Mouse (Mus musculus): ENCODE measurements at regions not wholly inside any gene's neighbourhood (a gene's known extent, or its start where the extent isn't known, plus 50 kb on each side); places are given as distances from the start of the nearest gene placed in this dataset.

DNA sequence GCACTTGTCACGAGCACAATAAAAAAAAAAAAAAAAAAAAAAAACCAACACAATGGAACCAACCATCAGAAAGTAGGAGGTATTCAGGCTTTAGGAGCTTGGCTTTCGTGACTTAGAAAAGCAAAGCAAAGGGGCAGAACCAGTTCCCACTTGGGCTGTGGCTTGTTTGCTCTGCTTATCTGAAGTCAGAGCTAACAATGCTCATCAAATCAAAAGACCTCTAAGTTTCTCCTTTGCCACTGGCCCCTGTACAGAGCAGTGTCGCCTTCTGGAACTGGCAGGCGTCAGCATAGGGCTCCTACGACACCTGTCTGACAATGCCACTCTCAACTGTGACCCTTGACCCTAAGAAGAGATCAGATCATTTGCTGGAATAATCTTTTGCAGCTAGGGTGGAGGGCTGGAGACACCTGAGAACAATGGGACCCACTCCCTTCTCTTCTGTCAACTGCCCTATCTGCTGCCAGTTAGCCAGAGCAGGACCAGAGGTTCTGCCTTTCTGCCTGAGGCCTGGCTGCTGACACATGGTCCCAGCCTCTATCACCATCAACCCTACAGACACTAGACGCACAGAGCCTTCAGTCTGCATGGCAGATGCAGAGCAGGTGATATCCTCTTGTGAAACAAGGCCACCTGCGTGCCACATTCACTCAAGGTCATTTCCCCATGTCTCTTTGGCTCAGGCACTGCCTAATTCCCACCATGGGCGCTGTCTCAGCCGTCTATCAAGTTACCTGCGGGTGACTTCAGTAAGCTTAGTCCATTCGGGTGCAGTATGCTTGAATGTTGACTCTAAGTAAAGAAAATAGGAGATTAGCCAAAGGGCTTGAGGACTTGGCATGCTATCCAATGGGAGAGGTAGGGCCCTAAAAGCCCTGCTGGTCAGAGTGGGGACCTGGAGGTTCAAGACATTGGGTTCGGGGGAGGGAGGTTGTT, 136.1 kb upstream of the Zfp703 start:
- DNase-seq (ENCODE audit: low read depth, low spot score) = no peak

DNA sequence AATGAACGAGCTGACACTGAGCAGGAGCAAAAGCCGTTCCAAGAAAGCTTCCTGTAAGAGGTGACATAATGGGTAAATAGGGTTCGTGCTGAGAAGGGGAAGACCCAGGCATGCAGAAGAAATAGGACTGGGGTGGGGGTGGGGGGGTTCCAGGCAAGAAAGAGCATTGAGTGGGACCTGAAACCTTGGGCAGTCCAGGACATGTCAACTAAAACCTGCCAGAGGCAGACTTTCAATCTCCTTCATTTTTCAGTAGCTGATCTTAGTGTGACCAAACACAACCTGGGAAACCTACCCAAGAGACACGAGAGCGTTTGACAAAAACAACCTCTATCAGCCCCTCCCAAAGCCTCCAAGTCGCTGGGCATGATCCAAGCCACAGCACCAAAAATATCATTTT, 133.4 kb upstream of the Zfp703 start:
- no peak for DNase-seq (ENCODE audit: low read depth, low spot score)

DNA sequence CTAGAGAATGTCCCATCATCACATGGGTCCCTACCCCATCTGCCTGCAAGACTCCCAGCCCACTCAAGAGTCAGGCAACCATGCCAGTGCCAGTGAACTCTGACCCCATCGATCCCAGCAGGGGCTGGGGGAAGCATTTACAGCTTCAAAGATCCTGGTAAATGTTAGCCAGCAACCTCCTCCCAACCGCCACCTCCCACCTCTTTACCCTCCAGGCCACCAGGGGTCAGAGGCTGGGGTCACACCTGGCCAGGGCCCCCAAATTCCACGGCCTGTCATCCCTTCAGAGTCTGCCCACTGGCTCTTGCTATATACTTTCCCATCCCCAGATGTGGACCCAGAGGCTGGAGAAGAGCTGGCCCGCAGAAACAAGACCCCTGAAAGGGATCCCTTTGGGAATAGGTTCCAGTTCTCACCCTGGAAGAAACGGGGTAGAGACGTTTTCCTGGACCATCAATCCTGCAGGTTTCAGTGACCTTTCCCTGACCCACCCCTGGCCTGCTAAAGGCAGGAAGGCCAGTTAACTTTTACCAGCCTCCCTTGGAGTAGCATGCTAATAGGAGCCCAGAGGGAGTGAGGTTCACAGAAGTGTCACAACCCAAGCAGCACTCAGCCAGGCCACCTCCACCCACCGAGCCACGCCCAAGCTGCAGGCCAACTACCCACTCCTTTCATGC, 132.9 kb upstream of the Zfp703 start:
- no peak for DNase-seq (ENCODE audit: low read depth, low spot score)

DNA sequence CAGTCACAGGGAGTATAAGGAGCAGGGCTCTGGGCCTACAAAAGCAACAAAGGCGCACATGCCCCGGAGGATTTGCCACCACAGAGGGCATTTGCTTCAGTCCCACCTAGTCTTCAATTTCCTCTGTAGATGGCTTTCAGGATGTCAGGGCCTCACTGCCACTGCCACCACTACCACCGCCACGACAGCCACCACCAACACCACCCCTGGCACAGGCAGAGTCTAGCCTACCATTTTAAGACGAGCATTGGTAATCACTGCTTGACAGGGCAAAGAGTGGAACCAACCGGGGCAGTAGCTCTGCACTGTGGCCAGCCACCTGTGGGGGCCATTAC, 132.3 kb upstream of the Zfp703 start:
- no peak for DNase-seq (ENCODE audit: low read depth, low spot score)

DNA sequence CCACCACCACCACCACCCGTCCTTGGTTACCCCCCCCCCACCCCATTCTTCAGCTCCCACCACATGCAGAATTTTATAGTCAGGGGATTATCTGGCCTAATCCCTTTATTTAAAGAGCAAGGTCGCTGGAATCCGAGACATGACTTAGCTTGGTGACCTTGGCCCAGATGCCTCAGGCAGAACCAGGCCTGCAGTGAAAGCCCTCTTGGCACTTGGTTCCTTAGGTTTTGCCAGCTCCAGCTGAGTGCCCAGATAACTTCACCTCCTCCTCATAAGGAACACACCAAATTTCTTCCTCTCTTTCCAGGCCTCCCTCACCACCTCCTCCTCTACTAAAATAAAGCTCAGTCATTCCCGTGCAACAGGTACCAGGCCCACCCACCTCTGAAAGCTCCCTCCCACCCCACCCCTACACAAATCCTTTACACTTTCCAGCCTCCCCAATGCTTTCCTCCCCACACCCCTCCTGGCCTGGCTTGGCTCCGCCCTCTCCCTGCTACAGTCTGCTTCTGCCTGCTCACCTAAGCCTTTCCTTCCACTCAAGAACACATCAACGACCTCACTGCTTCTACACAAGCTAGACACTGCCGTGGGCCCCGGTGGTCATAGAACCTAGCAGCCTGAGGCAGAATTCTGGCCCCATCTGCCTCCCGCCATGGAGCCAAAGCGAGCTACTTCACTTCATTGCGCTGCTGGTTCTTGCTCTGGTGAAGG, 131.5 kb upstream of the Zfp703 start:
- DNase-seq (ENCODE audit: low read depth, low spot score) = no peak

DNA sequence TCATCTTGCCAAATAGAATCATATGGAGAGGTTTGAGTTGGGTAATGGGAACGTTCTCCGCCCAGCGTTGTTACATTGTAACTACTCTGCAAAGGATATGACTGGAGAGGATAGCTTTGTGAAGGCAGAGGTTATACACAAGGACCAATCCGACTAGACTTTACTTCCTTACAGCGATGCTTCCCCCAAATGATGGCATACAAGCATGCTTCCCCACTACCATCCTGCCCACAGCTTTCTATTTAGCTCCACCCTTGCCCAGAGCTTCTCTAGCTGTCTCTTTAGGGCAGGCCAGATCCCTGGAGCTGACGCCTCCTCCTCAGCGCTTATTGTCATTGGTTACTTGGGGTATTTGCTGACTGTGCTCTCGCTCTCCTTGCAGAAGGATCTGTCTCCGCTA, 130.1 kb upstream of the Zfp703 start:
- DNase-seq (ENCODE audit: low read depth, low spot score) = no peak

DNA sequence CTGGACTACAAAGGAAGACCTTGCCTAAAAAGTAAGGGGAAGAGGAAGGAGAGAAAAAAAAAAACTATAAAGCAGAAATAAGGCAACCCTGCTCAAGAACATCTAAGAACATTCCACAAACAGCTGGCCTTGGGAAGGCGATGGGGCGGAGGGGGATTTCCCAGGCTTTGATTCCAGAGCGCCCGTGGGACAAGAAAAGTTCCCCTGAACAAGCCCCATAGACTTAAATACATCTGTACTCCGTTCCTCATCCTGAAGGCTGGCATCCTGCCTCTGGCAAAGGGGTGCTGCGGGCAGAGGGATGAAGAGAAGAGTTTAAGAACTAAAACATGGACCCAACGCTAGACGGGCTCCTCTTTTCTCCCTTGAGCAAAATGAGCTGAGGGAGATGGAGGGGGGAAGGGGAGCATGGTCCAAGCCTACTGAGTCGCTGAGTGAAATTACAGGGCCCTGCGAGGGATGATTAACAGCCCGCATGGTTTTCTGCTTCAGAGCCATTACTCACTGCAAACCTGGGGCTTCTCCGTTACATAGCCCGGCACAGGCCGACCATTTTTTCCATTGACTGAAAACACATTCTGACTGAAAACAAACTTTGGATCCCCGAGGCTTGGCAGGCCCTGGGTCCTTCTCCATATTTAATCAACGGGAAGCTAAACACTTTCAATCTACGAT, 128.9 kb upstream of the Zfp703 start:
- no peak for DNase-seq (ENCODE audit: low read depth, low spot score)

DNA sequence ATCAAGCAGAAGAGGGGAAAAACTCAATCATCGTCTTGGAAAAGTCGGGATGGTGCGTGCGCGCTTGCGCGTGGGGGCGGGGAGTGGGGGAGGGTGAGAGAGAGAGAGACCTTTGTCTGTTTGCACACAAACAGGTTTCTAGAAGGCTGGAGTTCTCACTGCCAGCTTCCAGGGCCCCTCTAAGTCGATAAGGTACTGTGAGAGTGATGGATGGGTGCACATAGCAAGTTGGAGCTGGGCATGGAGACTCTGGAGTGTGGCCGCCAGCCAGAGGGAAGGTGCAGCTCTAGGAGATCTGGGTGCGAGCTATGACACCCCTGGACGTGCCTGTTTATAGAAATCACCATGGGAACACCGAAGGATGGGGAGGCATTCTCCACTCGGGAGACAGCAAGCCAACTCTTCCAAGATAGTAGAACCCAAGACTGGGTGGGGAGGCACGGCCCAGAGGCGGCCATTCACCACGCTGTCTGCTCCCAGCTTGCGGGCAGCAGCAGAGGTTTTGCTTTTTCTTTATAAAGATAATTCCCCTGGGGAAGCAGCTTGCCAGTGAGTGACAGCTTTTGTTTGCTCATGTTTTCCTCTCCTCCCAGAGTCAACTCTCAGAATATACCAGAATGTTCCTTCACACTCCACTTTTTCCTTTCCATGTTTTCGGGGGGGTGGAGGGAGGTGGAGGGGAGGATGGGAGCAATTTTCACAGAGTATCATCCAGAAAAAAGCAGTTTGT, 128.0 kb upstream of the Zfp703 start:
- DNase-seq (ENCODE audit: low read depth, low spot score) = no peak

DNA sequence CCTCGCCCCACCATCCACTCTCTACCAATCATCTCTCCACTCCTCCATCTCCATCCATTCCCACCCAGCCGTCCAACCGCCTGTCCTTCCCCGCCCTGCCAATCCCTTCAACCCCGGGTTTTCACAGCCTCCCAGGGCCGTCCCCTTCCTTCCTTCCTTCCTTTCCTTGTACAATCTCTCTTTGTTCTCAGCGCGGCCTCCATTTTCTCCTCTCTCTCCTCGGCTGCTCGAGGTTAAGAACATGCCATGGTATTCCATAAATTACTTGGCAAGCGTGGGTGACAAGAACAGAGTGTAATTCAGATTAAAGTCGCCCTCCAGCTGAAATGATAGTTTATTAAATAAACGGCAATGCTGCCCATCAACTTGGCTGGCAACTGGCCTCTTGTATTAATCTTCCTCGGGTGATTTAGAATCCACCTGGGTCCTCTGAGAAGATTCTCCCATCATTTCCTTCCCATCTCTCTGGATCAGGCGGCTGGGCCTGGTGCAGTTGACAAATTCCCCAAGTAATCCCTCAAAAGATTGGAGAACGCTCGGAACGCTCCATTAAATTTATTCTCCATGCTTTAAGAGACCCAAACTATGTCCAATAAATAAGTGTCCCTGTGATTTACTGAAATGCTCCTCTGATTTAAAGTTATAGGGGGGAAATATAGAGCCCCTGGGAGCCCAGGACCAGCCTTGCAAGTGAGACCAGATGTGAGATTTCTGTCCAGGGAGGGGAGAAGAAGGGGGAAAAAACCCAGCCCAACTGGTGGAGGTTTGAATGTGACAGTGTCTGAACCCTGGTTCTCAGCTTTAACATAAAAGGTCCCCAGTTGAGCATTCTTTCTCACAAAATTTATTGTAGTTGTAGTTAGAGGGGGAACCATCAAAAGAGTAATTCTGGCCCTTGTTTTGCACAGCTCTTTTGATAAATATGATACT, 125.0 kb upstream of the Zfp703 start:
- no peak for DNase-seq (ENCODE audit: low read depth, low spot score)

DNA sequence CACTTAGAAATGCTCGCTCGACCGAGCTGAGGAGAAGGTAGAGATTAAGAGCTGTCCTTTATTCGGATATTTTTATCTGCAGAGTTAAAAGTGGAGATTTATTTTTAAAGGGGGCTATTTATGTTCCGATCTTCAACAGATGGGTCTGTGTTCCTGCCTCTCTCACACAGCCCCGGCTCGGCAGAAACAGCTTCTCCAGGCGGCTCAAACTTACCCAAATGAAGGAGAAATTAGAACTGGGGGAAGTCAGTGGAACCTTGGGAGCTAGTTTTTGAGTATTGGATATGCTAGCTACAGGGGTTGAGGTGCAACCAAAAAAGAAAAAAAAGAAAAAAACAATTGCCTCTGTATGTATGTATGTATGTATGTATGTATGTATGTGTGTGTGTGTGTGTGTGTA, 124.2 kb upstream of the Zfp703 start:
- DNase-seq (ENCODE audit: low read depth, low spot score) = no peak

DNA sequence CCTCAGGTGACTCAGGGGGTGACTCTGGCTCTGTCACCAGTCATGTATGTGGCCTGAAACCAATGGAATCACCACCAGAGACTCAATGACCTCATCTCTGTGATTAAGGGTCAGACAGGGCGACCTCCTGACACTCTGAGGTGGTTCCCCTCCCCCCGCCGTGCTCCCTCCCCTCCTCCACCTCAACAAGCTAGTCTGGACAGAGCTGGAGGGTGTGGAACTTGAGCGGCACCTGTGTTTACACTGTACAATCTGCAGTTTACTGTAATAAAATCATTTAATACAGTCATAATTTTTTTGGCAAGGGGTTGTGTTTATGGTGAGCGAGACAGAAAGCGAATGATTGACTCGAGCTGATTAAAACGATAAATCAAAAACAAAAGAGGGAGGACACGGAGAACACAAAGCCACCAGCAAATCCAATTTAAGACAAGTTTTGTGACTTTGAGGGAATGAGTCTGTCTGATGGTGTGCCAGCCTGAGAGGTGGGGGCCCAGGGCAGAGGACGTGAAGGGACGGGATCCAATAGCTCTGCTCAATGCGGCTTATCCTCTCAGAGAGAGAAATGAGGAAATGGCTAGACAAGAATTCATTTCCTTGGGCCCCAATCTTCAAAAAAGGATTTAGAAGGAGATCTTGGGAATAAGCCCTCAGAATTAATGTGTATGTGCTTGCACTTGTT, 122.4 kb upstream of the Zfp703 start:
- no peak for DNase-seq (ENCODE audit: low read depth, low spot score)

DNA sequence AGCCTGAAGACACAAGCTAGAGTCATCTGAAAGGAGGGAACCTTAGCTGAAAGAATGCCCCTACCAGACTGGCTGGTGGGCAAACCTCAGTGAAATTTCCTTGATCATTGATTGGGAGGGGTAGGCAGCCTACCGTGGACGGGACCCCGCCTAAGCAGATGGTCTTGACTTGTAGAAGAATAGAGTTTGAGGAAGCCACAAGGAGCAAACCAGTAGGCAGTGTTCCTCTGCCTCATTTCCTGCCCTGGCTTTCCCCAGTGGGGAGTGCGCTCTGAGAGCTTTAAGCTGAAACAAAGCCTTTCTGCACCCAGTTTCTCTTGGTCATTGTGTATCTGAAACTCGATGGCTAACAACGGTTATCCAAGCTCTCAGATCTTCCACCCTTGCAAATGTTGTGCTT, 121.9 kb upstream of the Zfp703 start:
- no peak for DNase-seq (ENCODE audit: low read depth, low spot score)

DNA sequence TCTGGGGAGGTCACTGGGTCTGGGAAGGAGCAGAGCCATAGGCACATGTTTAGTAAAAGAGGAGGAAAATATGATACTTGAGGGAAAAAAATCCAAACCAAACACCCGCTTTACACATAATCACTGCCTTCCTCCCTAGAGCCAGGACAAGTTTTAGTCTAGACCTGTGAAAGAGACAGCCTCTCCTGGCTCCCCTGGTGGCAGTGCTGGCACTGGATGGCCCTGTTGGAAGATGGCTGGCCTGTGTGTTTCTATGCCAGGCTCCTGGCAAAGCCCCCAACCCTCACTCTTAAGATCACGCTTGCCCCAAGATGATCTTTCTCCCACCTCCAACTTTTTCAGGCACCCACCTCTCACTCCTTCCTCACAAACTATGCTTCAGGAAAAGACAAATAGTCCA, 112.6 kb upstream of the Zfp703 start:
- no peak for DNase-seq (ENCODE audit: low read depth, low spot score)

DNA sequence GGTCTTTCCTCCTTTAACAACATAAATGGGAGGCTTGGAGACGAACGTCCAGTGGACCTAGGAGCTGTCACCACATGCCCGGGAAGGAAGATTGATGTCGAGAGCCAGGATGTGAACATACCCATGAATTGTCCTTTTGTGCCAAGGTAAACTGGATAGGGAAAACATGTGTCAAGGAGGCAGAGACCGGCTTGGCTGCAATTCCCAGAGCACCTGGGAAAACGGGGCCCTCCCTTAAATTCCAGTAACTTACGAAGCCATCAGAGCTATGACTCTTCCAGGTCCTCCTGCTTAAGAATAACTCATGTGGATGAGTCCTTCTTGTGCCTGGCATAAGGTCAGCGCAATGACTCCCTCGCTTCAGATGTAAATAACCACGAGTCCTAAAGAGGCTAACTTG, 112.2 kb upstream of the Zfp703 start:
- no peak for DNase-seq (ENCODE audit: low read depth, low spot score)

DNA sequence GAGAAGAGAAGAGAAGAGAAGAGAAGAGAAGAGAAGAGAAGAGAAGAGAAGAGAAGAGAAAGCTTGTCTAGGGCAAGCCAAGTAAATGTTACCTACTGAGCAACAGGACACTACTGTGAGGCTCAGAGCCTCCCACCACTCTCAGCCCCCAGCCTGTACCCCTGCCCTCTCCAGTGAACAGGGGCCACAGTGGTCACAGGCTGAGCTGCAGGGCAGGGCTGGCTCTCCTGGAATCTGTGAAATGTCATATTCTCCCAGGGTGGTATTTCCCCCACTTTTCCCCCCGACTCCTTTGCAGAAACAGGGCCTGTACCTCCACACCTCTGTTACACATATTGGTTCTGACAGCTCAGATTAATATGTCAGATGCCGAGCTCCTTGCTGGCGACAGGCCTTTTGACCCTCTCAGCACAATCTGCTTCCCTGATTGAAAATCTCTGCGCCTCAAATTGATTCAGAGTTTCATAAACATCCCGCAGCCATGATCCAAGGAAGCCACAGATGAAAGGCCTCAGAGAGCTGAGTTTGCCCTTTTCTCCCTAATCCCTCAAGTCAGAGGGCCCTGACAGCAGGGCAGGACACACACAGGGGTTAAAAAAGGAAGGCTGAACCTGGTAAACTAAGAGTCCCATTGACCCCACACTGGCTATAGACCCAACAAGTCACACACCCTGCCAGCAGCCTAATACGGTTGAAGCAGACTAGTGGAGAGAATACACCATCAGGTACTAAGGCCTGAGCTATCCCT, 108.8 kb upstream of the Zfp703 start:
- no peak for DNase-seq (ENCODE audit: low read depth, low spot score)

DNA sequence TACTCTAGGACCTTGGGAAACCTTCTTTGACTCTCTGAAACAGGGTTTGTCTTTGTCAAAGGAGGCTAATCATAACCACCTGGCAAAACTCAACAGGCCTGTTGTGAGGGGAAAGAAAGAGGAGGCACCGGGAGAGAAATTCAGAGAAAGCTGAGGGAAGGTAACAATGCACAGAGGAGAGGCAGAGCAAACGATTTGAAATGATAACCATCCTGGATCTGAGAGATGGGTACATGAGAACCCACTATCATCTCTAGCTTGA, 108.3 kb upstream of the Zfp703 start:
- no peak for DNase-seq (ENCODE audit: low read depth, low spot score)

DNA sequence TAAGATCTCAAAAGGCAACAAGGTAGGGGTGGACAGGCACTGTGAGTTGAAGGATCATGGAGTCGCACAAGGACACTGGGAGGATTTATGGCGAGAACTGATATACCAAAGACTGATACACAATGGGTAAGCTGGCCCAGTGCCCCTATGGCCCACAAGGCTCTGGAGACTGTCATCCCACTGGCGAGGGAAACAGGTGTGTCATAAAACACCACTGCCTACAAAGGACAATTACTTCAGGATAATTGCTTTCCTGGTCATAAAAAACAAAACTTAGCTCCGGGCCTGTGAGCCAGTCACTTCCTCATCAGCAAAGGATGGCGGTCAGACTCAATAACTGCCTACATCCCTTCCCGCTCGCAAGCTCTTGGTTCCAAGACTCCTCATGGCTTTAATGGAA, 105.3 kb upstream of the Zfp703 start:
- DNase-seq (ENCODE audit: low read depth, low spot score) = no peak

DNA sequence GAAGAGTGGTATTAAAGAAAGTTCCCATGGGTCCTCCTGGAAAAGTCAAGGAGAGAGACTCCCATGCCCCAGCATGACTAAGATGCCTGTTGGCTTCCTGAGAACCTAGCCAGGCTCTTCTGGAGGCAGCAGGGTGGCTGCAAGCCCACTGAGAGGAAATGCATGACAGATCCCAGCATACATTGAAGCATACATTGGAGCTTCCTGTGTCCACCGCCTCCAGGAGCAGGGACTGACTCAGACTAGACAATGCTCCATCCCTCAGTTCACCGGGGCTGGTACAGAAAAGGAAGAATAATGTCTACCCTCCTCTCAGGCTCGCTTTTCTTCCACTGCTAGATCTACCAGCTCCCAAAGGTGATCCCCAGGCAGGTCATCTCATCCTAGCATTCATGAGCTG, 104.7 kb upstream of the Zfp703 start:
- DNase-seq (ENCODE audit: low read depth, low spot score) = no peak

DNA sequence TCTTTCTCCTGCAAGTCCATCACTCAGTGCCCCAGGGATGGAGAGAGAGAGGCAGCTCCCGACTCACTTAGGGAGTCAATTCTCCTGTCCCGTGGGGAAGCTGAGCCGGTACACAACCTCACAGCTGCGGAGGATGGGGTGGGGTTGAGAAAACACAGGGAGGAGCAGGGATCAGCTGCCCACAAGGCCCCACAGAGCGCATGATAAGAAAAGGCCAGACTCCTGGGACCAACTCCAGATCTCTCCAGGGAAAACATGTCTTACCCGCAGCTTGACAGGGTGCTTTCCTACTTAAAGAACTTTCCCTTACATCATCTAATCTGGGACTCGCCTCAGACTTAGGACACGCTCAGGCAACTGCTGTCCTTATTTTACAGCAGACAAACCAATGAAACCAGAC, 104.3 kb upstream of the Zfp703 start:
- no peak for DNase-seq (ENCODE audit: low read depth, low spot score)

All from CD4-positive, CD25-positive, alpha-beta regulatory T cell, adult 2 months (primary cell).